Mouse (Mus musculus): ENCODE measurements around the gene Nlrc5. TPM values are rescaled to one million over a fixed set of nuclear protein-coding genes. Genes with fewer than 3 reads are reported as not detected.

Gene Nlrc5
- polyA plus RNA-seq, 1 experiment from 2014 or later: 0.11 TPM

DNA sequence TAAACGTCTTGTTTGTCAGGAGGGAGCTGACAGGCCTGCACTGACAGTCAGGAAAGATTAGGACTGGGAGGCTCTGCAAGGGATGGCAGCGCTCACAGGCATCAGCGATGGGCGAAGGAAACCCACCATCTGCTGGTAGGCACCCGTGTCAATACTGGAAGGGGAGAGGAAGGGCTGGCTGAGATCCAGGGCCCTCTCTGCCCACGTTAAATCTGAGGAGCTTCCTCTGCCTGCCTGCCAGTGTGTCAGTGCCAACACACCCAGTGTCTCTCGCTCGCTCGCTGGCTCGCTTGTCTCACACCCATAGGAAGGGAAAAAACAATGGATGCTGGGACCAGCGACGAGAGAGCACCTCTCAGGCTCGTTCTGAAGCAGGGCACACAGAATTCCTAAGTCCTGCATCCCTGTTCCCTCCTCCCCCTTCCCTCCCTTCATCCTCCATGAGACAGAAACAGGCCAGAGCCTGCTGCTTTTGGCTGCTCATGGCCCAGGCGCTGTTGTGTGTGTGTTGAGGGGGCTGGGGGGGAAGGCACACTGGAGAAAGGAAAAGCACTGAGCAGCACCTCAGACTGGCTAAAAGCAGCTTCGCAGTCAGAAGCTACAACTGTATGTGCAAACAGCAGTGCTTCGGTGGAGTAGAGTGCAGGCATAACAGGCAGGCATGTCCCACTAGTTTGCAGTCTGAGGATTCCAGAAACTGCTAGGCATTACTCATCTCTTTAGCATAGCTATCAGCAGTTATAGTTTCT is 140.2 kb downstream of the Nlrc5 start:
- Histone ChIP-seq H3K9me3 (ENCODE audit: low read depth, low read length) (no peaks in the 10 kb centered on the region), H3K4me3 (ENCODE audit: low read depth, low read length) (no peak overlapping the region), H3K36me3 (ENCODE audit: insufficient read depth) (peaks cover 63% of the 10 kb centered on the region), H3K9ac (no peak overlapping the region), H3K4me1 (ENCODE audit: insufficient read depth) (no peaks in the 10 kb centered on the region), H3K4me2 (no peak overlapping the region), H3K27me3 (ENCODE audit: insufficient read depth, low read length) (no peaks in the 10 kb centered on the region), H3K27ac (ENCODE audit: low read depth) (no peak overlapping the region)
- ATAC-seq (ENCODE audit: insufficient read depth): no peak
- DNase-seq: no peak
- no peak for TF ChIP-seq CTCF (IDR thresholded peaks at IDR 0.05; ENCODE audit: low read depth)
- WGBS: 88% methylated on average over 16 of the region's 16 CpGs

DNA sequence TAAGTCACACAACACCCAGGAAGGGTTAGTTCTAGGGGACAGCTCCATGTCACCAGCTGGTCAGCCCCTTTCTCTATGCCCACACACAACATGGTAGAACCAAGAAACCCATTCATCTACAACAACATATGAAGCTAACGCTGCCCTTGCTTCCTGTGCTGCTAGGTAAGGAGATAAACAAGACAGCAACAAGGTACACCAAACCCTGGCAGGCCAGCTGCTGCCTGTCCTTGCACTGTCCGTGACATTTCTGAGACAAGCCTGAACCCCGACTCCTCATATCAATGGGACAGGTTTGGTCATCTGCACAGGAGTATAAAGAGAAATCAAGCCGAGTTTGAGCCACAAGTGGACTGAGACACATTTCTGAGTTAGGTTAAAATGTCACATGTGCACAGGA is 141.0 kb downstream of the Nlrc5 start:
- Histone ChIP-seq H3K4me1 (ENCODE audit: insufficient read depth) (no peaks in the 10 kb centered on the region), H3K27me3 (ENCODE audit: insufficient read depth, low read length) (no peaks in the 10 kb centered on the region), H3K4me3 (ENCODE audit: low read depth, low read length) (no peak overlapping the region), H3K36me3 (ENCODE audit: insufficient read depth) (peaks cover 70% of the 10 kb centered on the region), H3K4me2 (no peak overlapping the region), H3K9me3 (ENCODE audit: low read depth, low read length) (no peaks in the 10 kb centered on the region), H3K27ac (ENCODE audit: low read depth) (no peak overlapping the region), H3K9ac (no peak overlapping the region)
- TF ChIP-seq CTCF (IDR thresholded peaks at IDR 0.05; ENCODE audit: low read depth): no peak
- WGBS: 88% methylated on average over 4 of the region's 4 CpGs
- DNase-seq (no peak), ATAC-seq (ENCODE audit: insufficient read depth) (no peak)

Small RNAs within 50 kb of the gene (microRNA-seq; reads per million reads assigned to microRNA genes)
- gene Mir7072 (ENCODE audit: borderline number of aligned reads): not detected

Other genes starting within 250 kb of the Nlrc5 start
- gene Nup93, start 219.8 kb upstream of the Nlrc5 start, polyA plus RNA-seq (2014; fragmentation: Nextera tagmentation; extraction: Ambion mirVana): 118 and 126 TPM in 2 replicates
- gene Slc12a3, start 105.2 kb upstream of the Nlrc5 start, polyA plus RNA-seq (2014; fragmentation: Nextera tagmentation; extraction: Ambion mirVana): not detected in 2 replicates
- gene Herpud1, start 47.9 kb upstream of the Nlrc5 start, polyA plus RNA-seq (2014; fragmentation: Nextera tagmentation; extraction: Ambion mirVana): 97.9 and 111 TPM in 2 replicates
- 12.1 and 12.4 TPM in 2 replicates for gene Cpne2, start 98.6 kb downstream of the Nlrc5 start, polyA plus RNA-seq (2014; fragmentation: Nextera tagmentation; extraction: Ambion mirVana)
- 34.2 and 35.0 TPM in 2 replicates for gene Rspry1, start 167.6 kb downstream of the Nlrc5 start, polyA plus RNA-seq (2014; fragmentation: Nextera tagmentation; extraction: Ambion mirVana)
- gene Fam192a, start 167.6 kb downstream of the Nlrc5 start, polyA plus RNA-seq (2014; fragmentation: Nextera tagmentation; extraction: Ambion mirVana): 51.2 and 52.0 TPM in 2 replicates
- 68.8 and 78.7 TPM in 2 replicates for gene Arl2bp, start 232.2 kb downstream of the Nlrc5 start, polyA plus RNA-seq (2014; fragmentation: Nextera tagmentation; extraction: Ambion mirVana)

All from lung, embryonic 14.5 days (tissue).